Mouse (Mus musculus) thymus, postnatal 4 days (tissue): ENCODE measurements around the gene Snx9.
A peak's percentile ranks its signal among the peaks of the same experiment; 100 is the strongest.

Experiments used
- DNase-seq: peaks from one replicate; pipeline ENCODE4 v3.0.0; 2021

Snx9 gene

DNA sequence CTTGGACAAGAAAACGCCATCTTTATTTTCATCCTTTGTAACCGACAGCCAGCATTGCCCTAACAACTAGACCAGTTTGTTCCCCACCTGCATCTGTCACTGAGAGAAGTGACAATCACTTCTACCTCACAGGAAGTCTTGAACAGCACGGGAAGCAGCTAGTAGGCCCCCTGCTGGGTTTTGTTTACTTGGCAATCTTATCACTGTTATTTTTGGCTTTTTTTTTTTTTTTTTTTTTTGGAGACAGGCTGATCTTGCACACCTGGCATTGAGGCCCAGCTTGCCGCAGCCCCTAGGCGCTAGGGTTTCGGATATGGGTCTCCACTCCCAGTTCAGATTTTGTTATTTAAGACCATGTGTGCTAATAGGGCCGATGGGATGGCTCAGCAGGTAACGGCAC, 132.4 kb downstream of the Snx9 start:
- DNase-seq, result peak; percentile 67

GRCm38 (mm10) chr17:5975099-5975977, 134.2 kb downstream of the Snx9 start:
- peak; percentile 66 for DNase-seq

- peak; percentile 42 for DNase-seq
Observed at GRCm38 (mm10) chr17:5976221-5977055, 135.3 kb downstream of the Snx9 start.

DNA sequence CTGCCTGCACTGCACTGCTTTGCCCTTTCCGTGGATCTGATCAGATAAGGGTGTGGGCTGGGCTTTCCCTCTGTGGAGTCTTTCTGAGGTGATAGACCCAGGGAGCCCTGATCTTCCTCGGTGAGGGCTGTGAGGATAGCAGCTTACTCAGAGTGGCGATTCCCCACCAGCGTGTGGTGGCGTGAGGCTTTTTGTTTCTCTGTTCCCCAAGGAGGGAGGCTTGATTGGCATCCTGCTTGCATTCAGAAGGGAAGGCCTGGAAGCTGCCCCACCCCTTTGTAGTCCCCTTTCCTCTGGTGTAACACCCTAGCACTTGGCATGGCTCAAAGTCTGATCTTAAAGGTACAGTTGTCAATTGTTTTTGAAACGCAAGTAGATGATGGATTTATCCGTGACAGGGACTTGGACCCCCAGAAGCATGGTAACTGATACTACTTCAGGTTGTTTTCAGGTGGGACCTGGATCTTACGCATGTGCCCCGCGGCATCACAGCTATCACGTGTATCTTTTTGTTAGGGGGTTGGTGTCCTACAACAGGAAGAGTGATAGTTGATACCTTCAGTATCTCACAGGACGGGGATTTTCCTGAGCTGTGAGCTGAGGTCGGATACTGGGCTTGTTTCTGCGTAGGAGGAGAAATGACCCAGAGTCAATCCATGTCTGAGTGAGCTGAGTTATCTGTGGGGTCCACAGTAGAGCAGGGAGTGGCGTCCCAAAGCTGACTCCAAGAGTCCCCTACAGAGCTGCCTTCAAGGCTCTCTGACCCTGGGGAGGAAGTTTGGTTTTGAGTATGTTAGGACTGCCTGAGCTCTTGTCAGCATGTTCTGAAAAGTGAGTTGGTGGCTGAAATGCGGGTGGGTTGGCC, 136.2 kb downstream of the Snx9 start:
- no peak for DNase-seq

DNA sequence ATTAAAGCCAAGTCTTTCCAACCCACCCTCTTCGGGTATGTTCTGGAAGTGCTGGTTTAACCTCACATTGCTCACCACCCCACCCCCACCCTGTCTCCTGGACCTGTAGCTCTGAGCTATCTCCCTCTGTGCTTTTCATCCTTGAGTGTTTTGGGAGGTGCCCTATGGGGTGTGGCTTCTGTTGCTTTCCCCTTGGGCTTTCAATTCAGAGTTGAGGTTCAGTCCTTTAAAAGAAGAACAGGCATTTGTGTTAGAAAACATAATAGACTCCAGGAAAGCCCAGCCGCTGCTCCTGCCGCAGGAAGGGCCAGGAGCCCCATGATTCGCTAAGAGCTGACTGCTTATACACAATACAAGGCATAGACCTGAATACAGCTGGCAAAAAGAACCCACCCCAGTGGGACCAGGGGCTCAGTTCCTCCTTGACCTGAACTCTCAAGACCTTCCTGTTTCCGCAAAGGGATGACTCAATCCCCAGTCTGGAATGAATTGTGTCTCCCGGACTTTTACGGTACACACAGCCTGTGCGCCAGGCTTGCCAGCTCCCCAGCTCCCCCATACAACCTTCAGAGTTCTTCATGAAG, 136.9 kb downstream of the Snx9 start:
- no peak for DNase-seq

DNA sequence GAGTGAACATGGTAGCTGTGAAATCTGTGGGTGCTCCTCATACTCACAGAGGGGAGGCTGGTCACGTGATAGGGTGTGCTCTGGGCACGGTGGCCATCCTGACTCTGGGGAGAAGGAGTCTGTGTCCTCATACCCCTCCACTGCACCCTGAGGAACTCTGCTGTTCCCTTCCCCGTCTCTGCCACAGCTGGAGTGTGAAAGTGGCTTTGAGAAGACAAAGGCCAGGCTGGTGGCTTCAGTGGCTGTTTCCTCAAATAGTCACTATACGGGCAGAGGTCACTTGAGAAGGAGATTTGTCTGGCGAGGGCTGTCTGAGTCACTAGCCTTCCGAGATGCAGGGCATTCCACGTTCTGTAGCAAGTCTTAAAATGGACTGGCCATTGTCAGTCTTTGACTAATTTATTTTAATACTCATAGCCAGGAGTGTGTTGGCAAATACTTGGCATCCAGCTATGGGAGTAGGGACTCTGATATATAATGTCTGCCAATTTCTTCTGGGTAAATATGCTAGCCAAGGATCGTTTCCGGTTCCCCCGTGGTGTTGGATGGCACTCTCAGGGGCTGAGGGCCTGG, 137.5 kb downstream of the Snx9 start:
- no peak for DNase-seq

GRCm38 (mm10) chr17:5980860-5981259, 139.7 kb downstream of the Snx9 start:
- peak; percentile 63 for DNase-seq
